Mouse (Mus musculus): ENCODE data around the gene Plxna4. TPM values are rescaled to one million over a fixed set of nuclear protein-coding genes. Genes with fewer than 3 reads are reported as not detected.

Gene Plxna4
- polyA plus RNA-seq, 1 experiment from 2014 or later: 14.6 TPM

- ATAC-seq (ENCODE audit: low FRiP score, low read depth): no peak
- 60% methylated on average over 1 of the region's 1 CpGs for WGBS
- Histone ChIP-seq H3K36me3 (no peaks in the 10 kb centered on the region), H3K4me3 (no peak overlapping the region), H3K4me1 (no peaks in the 10 kb centered on the region; the same call in 1 of the 2 replicates), H3K27me3 (replicated peaks) (no peaks in the 10 kb centered on the region), H3K9me3 (no peaks in the 10 kb centered on the region), H3K9ac (no peak overlapping the region), H3K4me2 (replicated peaks) (no peak overlapping the region), H3K27ac (no peak overlapping the region)
Measured at GRCm38 (mm10) chr6:32167725-32168124, 420.3 kb downstream of the Plxna4 start.

DNA sequence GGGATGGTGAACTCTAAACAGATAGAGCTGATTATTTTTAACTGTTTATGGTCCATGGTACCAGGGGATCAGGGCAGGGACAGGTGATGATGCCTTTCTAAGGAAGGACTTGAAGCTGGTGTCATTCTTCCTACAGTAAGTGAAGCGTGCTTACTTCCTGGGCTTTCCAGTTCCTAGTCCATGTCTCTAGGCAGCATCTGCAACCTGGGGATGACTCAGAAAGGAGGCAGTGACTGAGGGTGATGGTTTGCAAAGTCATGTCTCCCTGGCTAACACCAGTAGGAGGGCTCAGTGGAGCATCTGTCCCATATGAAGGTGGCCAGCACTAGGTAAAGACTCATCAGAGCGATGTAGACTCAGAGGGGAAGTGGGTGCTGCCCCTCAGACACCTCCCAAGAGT, 427.6 kb downstream of the Plxna4 start:
- H3K4me3 ChIP-seq: no peak overlapping the region
- no peaks in the 10 kb centered on the region for H3K4me1 ChIP-seq
- 85% methylated on average over 2 of the region's 2 CpGs for WGBS
- H3K36me3 ChIP-seq: 0 out of 2 replicates have a peak, but pooled peaks cover 9% of the 10 kb centered on the region
- H3K27me3 ChIP-seq (replicated peaks): no peaks in the 10 kb centered on the region
- no peak overlapping the region for H3K4me2 ChIP-seq (replicated peaks)
- no peak for ATAC-seq (ENCODE audit: low FRiP score, low read depth)
- H3K27ac ChIP-seq: no peak overlapping the region
- no peaks in the 10 kb centered on the region for H3K9me3 ChIP-seq
- H3K9ac ChIP-seq: no peak overlapping the region

DNA sequence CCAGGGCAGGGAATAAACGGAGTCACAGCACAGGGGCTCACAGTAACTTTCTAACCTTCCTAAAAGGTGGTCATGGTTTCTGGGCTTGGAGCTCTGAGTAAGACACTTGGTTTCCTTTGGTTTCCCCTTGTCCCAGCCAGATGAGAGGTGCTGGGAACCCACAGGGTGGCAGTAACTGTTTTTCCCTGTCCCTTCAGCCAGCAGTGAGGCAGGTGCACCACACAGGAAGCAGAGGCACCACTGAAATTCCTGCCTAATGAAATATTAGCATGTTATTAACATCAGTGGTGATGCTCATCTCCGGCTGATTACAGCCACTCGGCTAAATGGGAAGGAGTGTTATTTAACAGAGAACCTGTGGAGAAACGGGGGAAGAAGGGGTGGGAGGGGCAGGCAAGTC, 428.1 kb downstream of the Plxna4 start:
- H3K36me3 ChIP-seq: 0 out of 2 replicates have a peak, but pooled peaks cover 9% of the 10 kb centered on the region
- no peaks in the 10 kb centered on the region for H3K4me1 ChIP-seq
- H3K27me3 ChIP-seq (replicated peaks): no peaks in the 10 kb centered on the region
- no peak overlapping the region for H3K9ac ChIP-seq
- no peak overlapping the region for H3K27ac ChIP-seq
- WGBS: 44% methylated on average over 4 of the region's 4 CpGs
- no peak overlapping the region for H3K4me2 ChIP-seq (replicated peaks)
- no peak for ATAC-seq (ENCODE audit: low FRiP score, low read depth)
- no peak overlapping the region for H3K4me3 ChIP-seq
- H3K9me3 ChIP-seq: no peaks in the 10 kb centered on the region

DNA sequence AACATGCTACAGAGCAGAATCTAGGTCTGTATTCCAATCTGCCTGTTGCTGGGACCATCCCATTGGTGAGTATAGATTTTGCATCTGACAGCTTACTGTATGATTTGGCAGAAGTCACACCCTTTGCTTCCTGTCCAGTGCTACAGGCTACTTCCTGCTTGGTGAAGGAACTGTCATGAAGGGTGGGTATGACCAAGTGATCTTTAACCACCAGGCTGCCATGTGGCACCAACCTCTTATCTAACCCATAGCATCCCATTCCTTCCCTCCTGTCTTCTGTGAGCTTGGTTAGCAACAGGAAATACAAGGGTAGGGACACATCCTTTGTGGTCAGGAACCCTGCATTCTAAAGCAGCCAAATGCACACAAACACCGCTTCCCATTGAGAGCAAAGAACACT, 429.6 kb downstream of the Plxna4 start:
- ATAC-seq (ENCODE audit: low FRiP score, low read depth): no peak
- Histone ChIP-seq H3K9me3 (no peaks in the 10 kb centered on the region), H3K27me3 (replicated peaks) (no peaks in the 10 kb centered on the region), H3K4me2 (replicated peaks) (no peak overlapping the region), H3K36me3 (0 out of 2 replicates have a peak, but pooled peaks cover 9% of the 10 kb centered on the region), H3K4me1 (0 out of 2 replicates have a peak, but pooled peaks cover 4% of the 10 kb centered on the region), H3K4me3 (no peak overlapping the region), H3K27ac (no peak overlapping the region), H3K9ac (no peak overlapping the region)
- WGBS: 89% methylated on average over 1 of the region's 1 CpGs

- peak; percentile 75 for ATAC-seq (ENCODE audit: low FRiP score, low read depth)
- no peak overlapping the region for H3K27ac ChIP-seq
- no peak overlapping the region for H3K4me2 ChIP-seq (replicated peaks)
- H3K27me3 ChIP-seq (replicated peaks): no peaks in the 10 kb centered on the region
- no peak overlapping the region for H3K9ac ChIP-seq
- WGBS: 71% methylated on average over 4 of the region's 4 CpGs
- peaks cover 7% of the 10 kb centered on the region; the same call in 1 of the 2 replicates for H3K4me1 ChIP-seq
- H3K36me3 ChIP-seq: 0 out of 2 replicates have a peak, but pooled peaks cover 11% of the 10 kb centered on the region
- no peaks in the 10 kb centered on the region for H3K9me3 ChIP-seq
- H3K4me3 ChIP-seq: no peak overlapping the region
Measured at GRCm38 (mm10) chr6:32153170-32153569, 434.8 kb downstream of the Plxna4 start.

DNA sequence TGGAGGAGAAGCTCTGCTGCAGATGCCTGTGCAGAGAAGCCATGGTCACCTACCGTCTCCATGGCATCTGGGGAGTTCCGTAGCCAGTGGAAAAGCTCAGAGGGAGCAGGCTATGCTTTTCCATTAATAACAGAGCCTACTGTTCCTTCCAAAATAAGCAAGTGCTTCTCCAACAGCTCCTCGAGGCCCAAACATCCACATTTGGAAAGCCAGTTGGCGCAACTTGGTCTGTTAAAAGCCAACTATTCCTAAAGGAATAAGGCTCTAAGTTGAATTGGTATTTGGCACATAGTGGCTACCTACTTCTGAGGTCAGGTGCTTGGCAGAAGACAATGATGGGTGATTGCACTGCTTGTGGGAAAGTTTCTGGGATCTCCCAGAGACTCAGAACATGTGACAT, 437.2 kb downstream of the Plxna4 start:
- Histone ChIP-seq H3K27me3 (replicated peaks) (no peaks in the 10 kb centered on the region), H3K27ac (no peak overlapping the region), H3K9ac (no peak overlapping the region), H3K36me3 (0 out of 2 replicates have a peak, but pooled peaks cover 3% of the 10 kb centered on the region), H3K4me2 (replicated peaks) (no peak overlapping the region), H3K9me3 (no peaks in the 10 kb centered on the region), H3K4me1 (peaks cover 7% of the 10 kb centered on the region; the same call in 1 of the 2 replicates), H3K4me3 (no peak overlapping the region)
- WGBS: 86% methylated on average over 4 of the region's 4 CpGs
- no peak for ATAC-seq (ENCODE audit: low FRiP score, low read depth)

- H3K4me1 ChIP-seq: no peaks in the 10 kb centered on the region; the same call in 1 of the 2 replicates
- no peak overlapping the region for H3K4me3 ChIP-seq
- ATAC-seq (ENCODE audit: low FRiP score, low read depth): no peak
- H3K36me3 ChIP-seq: 0 out of 2 replicates have a peak, but pooled peaks cover 3% of the 10 kb centered on the region
- no peak overlapping the region for H3K9ac ChIP-seq
- H3K27me3 ChIP-seq (replicated peaks): no peaks in the 10 kb centered on the region
- WGBS: 79% methylated on average over 4 of the region's 4 CpGs
- no peak overlapping the region for H3K27ac ChIP-seq
- H3K9me3 ChIP-seq: no peaks in the 10 kb centered on the region
- no peak overlapping the region for H3K4me2 ChIP-seq (replicated peaks)
Measured at GRCm38 (mm10) chr6:32144771-32145170, 443.2 kb downstream of the Plxna4 start.

- no peak overlapping the region for H3K27ac ChIP-seq
- no peak for ATAC-seq (ENCODE audit: low FRiP score, low read depth)
- WGBS: 81% methylated on average over 3 of the region's 3 CpGs
Measured at GRCm38 (mm10) chr6:32139537-32139936, 448.5 kb downstream of the Plxna4 start.

DNA sequence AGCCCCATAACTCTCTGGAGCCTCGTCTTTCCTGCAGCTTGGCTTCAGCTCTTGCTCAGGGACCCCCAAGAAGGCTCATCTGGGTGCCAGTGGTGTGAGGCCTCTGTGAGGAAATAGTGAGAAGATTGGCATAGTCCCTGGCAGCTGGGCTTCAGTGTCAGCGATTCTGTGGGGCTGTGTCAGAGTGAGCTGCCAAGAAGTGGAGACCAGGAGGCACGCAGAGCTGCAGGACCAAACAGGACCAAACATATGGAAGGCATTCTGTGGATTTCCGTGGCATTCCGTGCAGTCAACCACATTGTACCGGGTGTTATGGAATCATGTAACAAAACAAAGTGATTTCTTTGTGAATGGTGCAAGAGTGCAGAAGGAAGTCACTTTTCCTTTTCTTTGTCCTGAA, 461.1 kb downstream of the Plxna4 start:
- 70% methylated on average over 6 of the region's 6 CpGs for WGBS
- ATAC-seq (ENCODE audit: low FRiP score, low read depth): no peak
- H3K27ac ChIP-seq: no peak overlapping the region

More at GRCm38 (mm10) chr6:32139537-32139936, 448.5 kb downstream of the Plxna4 start:
- Histone ChIP-seq H3K9me3 (no peaks in the 10 kb centered on the region), H3K4me2 (replicated peaks) (no peak overlapping the region), H3K9ac (no peak overlapping the region), H3K4me1 (no peaks in the 10 kb centered on the region), H3K27me3 (replicated peaks) (no peaks in the 10 kb centered on the region), H3K36me3 (no peaks in the 10 kb centered on the region), H3K4me3 (no peak overlapping the region)

DNA sequence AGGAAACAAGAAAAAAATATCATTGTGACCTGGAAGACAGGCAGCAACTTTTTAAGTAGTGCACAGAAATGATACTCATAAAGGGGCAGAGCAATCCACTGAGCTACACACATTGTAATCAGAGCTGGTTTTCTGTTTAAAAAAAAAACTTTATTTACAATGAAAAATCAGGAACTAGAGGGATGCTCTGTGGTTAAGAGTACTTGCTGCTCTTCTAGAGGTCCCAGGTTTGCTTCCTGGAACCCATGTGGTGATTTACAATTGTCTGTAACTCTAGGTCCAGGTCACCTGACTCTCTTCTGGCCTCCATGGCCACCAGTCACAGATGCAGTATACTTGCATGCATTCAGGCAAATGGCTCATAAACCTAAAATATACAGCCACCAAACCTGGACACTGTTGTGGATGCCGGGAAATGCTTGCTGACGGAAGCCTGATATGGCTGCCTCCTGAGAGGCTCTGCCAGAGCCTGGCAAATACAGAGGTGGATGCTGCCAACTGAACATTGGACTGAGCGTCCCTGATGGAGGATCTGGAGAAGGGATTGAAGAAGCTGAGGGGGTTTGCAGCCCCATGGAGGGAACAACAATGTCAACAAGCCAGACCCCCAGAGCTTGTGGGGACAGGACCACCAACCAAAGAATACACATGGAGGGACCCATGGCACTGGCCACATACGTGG, 465.3 kb downstream of the Plxna4 start:
- Histone ChIP-seq H3K9ac (no peak overlapping the region), H3K36me3 (no peaks in the 10 kb centered on the region), H3K4me2 (replicated peaks) (no peak overlapping the region), H3K4me3 (no peak overlapping the region), H3K27ac (no peak overlapping the region), H3K4me1 (no peaks in the 10 kb centered on the region), H3K9me3 (no peaks in the 10 kb centered on the region), H3K27me3 (replicated peaks) (no peaks in the 10 kb centered on the region)
- 88% methylated on average over 4 of the region's 4 CpGs for WGBS
- no peak for ATAC-seq (ENCODE audit: low FRiP score, low read depth)

More for the DNA sequence above, 461.1 kb downstream of the Plxna4 start:
- H3K9ac ChIP-seq: no peak overlapping the region
- H3K4me3 ChIP-seq: no peak overlapping the region
- H3K36me3 ChIP-seq: no peaks in the 10 kb centered on the region
- no peaks in the 10 kb centered on the region for H3K9me3 ChIP-seq
- H3K4me2 ChIP-seq (replicated peaks): no peak overlapping the region
- H3K4me1 ChIP-seq: no peaks in the 10 kb centered on the region
- no peaks in the 10 kb centered on the region for H3K27me3 ChIP-seq (replicated peaks)

GRCm38 (mm10) chr6:32120931-32121330, 467.1 kb downstream of the Plxna4 start:
- no peak for ATAC-seq (ENCODE audit: low FRiP score, low read depth)
- H3K4me2 ChIP-seq (replicated peaks): no peak overlapping the region
- no peak overlapping the region for H3K9ac ChIP-seq
- no peak overlapping the region for H3K27ac ChIP-seq
- H3K4me1 ChIP-seq: no peaks in the 10 kb centered on the region
- H3K9me3 ChIP-seq: no peaks in the 10 kb centered on the region
- no peak overlapping the region for H3K4me3 ChIP-seq
- 60% methylated on average over 1 of the region's 1 CpGs for WGBS
- H3K27me3 ChIP-seq (replicated peaks): no peaks in the 10 kb centered on the region
- H3K36me3 ChIP-seq: no peaks in the 10 kb centered on the region

DNA sequence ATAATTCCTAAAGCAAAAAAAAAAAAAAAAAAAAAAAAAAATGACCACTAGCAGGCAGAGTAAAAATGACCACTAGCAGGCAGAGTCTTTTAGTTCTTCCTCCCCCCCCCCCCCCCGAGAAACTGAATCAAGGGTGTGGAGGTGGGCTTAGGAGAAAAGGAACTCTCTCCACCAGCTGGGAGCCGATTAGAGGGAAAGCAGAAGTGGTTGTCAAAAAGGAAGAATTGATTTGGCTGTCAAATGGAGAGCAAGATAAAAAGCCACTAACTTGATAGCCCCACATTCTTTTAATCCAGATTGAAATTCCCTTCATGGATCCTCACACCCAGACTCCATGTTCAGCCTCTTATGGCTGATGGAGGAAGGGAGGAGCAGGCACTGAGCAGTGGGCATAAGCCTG, 478.8 kb downstream of the Plxna4 start:
- H3K4me3 ChIP-seq: no peak overlapping the region
- no peaks in the 10 kb centered on the region for H3K9me3 ChIP-seq
- peaks cover 4% of the 10 kb centered on the region; the same call in 1 of the 2 replicates for H3K4me1 ChIP-seq
- H3K36me3 ChIP-seq: no peaks in the 10 kb centered on the region
- H3K4me2 ChIP-seq (replicated peaks): no peak overlapping the region
- H3K27me3 ChIP-seq (replicated peaks): no peaks in the 10 kb centered on the region
- no peak overlapping the region for H3K9ac ChIP-seq
- no peak for ATAC-seq (ENCODE audit: low FRiP score, low read depth)
- 59% methylated on average over 2 of the region's 2 CpGs for WGBS
- H3K27ac ChIP-seq: no peak overlapping the region
